Mouse (Mus musculus): ENCODE measurements at regions not wholly inside any gene's neighbourhood (a gene's known extent, or its start where the extent isn't known, plus 50 kb on each side); places are given as distances from the start of the nearest gene placed in this dataset.
A peak's percentile ranks its signal among the peaks of the same experiment; 100 is the strongest.

- peak in 1 of 2 experiments; percentile 21 for DNase-seq (ENCODE audit: inconsistent age in 2 of 2, low spot score in 1 of 2)
Observed at GRCm38 (mm10) chr10:9174997-9175396, 289.1 kb upstream of the Sash1 start.

- no peak for DNase-seq (ENCODE audit: inconsistent age in 2 of 2, low spot score in 1 of 2)
Observed at GRCm38 (mm10) chr10:9173509-9173908, 287.6 kb upstream of the Sash1 start.

- DNase-seq (ENCODE audit: inconsistent age in 2 of 2, low spot score in 1 of 2): no peak
Observed at GRCm38 (mm10) chr10:9168725-9169124, 282.9 kb upstream of the Sash1 start.

GRCm38 (mm10) chr10:9166017-9166416 is 280.1 kb upstream of the Sash1 start:
- no peak for DNase-seq (ENCODE audit: inconsistent age in 2 of 2, low spot score in 1 of 2)

GRCm38 (mm10) chr10:9165598-9165997 is 279.7 kb upstream of the Sash1 start:
- DNase-seq (ENCODE audit: inconsistent age in 2 of 2, low spot score in 1 of 2): no peak

- no peak for DNase-seq (ENCODE audit: inconsistent age in 2 of 2, low spot score in 1 of 2)
Observed at GRCm38 (mm10) chr10:9164333-9164732, 278.5 kb upstream of the Sash1 start.

GRCm38 (mm10) chr10:9161597-9161996 is 275.7 kb upstream of the Sash1 start:
- no peak for DNase-seq (ENCODE audit: inconsistent age in 2 of 2, low spot score in 1 of 2)

- DNase-seq (ENCODE audit: inconsistent age in 2 of 2, low spot score in 1 of 2): no peak
Observed at GRCm38 (mm10) chr10:9157299-9158215, 271.7 kb upstream of the Sash1 start.

- DNase-seq (ENCODE audit: inconsistent age in 2 of 2, low spot score in 1 of 2): no peak
Observed at GRCm38 (mm10) chr10:9136099-9136498, 250.2 kb upstream of the Sash1 start.

GRCm38 (mm10) chr10:9134293-9135021 is 248.6 kb upstream of the Sash1 start:
- no peak for DNase-seq (ENCODE audit: inconsistent age in 2 of 2, low spot score in 1 of 2)

GRCm38 (mm10) chr10:9130061-9130460 is 244.2 kb upstream of the Sash1 start:
- no peak for DNase-seq (ENCODE audit: inconsistent age in 2 of 2, low spot score in 1 of 2)

- DNase-seq (ENCODE audit: inconsistent age in 2 of 2, low spot score in 1 of 2): no peak
Observed at GRCm38 (mm10) chr10:9119249-9119648, 233.4 kb upstream of the Sash1 start.

GRCm38 (mm10) chr10:9117648-9118551 is 232.0 kb upstream of the Sash1 start:
- DNase-seq (ENCODE audit: inconsistent age in 2 of 2, low spot score in 1 of 2): peak in 1 of 2 experiments; percentile 35

- DNase-seq (ENCODE audit: inconsistent age in 2 of 2, low spot score in 1 of 2): no peak
Observed at GRCm38 (mm10) chr10:9117134-9117533, 231.3 kb upstream of the Sash1 start.

GRCm38 (mm10) chr10:9113706-9114105 is 227.8 kb upstream of the Sash1 start:
- no peak for DNase-seq (ENCODE audit: inconsistent age in 2 of 2, low spot score in 1 of 2)

- no peak for DNase-seq (ENCODE audit: inconsistent age in 2 of 2, low spot score in 1 of 2)
Observed at GRCm38 (mm10) chr10:9111051-9111450, 225.2 kb upstream of the Sash1 start.

- DNase-seq (ENCODE audit: inconsistent age in 2 of 2, low spot score in 1 of 2): no peak
Observed at GRCm38 (mm10) chr10:9096207-9096606, 210.3 kb upstream of the Sash1 start.

GRCm38 (mm10) chr10:9095163-9095562 is 209.3 kb upstream of the Sash1 start:
- DNase-seq (ENCODE audit: inconsistent age in 2 of 2, low spot score in 1 of 2): no peak

- DNase-seq (ENCODE audit: inconsistent age in 2 of 2, low spot score in 1 of 2): peak; percentile 34 to 80
Observed at GRCm38 (mm10) chr10:9092237-9092885, 206.5 kb upstream of the Sash1 start.

GRCm38 (mm10) chr10:9090961-9091360 is 205.1 kb upstream of the Sash1 start:
- DNase-seq (ENCODE audit: inconsistent age in 2 of 2, low spot score in 1 of 2): no peak

GRCm38 (mm10) chr10:9087871-9088270 is 202.0 kb upstream of the Sash1 start:
- DNase-seq (ENCODE audit: inconsistent age in 2 of 2, low spot score in 1 of 2): no peak

All from adrenal gland, adult (tissue).